Mouse (Mus musculus) liver, postnatal 0 days (tissue): ENCODE measurements around the gene Zdhhc3.
A peak's percentile ranks its signal among the peaks of the same experiment; 100 is the strongest.

Experiments
- CTCF ChIP-seq: sonication (generic); IDR thresholded peaks from 2 replicates; pipeline ENCODE4 v1.5.1; 2016; ENCODE audit warnings: antibody characterized with exemption, low read depth
- EP300 ChIP-seq: IDR thresholded peaks from 2 replicates; pipeline ENCODE4 v1.6.1; 2016; ENCODE audit warnings: antibody characterized with exemption, low read depth, mild to moderate bottlenecking

- TF ChIP-seq CTCF (0 out of 2 replicates have a peak, but pooled peaks have one; percentile 11), EP300 (no peak)
Measured at GRCm38 (mm10) chr9:123111751-123112221, 1.2 kb downstream of the Zdhhc3 start.
